Mouse (Mus musculus) v-Abl transformed pro-B cells (cell line): ENCODE results near the gene Hnrnpul2.

Experiments
- in situ Hi-C, 2 experiments: fragments of 400-800 bp; cut with MboI; formaldehyde crosslinking; loops; one replicate each; pipeline ENCODE4 v1.15.1; 2025; ENCODE audit not compliant: unreplicated experiment in 2 of 2

The Hnrnpul2 gene

DNA sequence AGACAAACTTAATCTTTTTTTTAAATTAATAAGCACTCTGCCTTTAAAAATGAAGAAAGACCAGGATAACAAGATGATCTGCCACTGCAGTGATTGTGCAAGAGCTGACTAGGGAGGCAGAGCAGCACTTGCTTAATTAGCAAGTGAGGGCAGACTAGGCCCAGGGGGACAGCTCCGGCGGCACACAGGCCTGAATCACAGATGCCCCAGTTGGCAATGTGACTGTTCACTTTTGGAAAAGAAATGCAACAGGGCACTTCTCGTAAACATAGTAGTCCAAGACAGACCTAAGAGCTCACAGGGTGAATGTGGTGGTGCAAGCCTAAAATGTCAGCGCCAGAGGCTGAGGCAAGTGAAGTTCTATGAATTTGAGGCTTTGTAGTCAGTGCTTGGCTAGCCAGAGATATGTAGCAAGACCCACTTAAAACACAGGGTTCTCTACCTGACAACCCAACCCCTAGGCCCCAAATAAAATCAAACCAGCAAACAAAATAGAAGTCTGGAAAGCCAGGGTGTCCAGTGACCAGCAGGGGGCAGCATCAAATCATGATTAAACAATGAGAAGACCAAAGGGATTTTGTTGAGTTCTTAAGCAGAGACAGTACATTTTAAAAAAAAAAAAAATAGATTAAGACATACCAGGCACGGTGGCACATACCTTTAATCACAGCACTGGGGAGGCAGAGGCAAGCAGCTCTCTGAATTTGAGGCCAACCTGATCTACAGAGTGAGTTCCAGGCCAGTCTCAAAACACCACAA, 24.7 kb downstream of the Hnrnpul2 start:
- in situ Hi-C loops, result loop anchor here (10.0 to 25.0 kb wide), 5 partner anchors 257 to 1343 kb away; partner anchors contain the start of genes Fads1 (in 1 of the 2), Scgb2a2 (in 1 of the 2) and Slc22a8 (in 1 of the 2)

- in situ Hi-C loops, result loop anchor here (10.0 to 25.0 kb wide), 5 partner anchors 261 to 1339 kb away; partner anchors contain the start of genes Fads1 (in 1 of the 2), Scgb2a2 (in 1 of the 2) and Slc22a8 (in 1 of the 2)
Observed at GRCm38 (mm10) chr19:8848356-8848755, 28.5 kb downstream of the Hnrnpul2 start.

DNA sequence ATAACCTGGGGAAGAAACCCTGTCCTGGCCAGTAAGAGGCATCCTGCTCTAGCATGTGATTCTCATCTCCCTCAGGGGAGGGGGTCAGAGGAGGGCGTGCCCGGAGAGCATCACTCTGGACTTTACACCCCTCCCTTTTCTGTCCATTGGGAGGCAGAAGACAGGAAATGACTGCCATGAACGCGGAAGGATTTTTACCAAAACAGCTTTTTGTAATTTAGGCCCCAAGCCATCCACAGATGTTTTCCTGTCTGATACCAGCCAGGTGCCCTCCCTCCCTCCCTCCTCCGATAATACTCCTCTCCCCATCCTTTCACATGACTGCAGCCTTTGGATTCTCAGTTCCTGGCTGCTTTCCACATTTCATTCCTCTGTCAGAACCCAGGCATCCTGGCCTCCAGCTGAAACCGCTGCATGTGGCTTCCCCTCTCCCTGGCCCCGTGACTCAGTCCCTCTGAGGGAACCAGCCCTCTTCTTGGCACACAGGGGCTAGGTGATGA, 30.6 kb downstream of the Hnrnpul2 start, which contains the start of gene Lrrn4cl:
TSS of gene Lrrn4cl (plus strand) at position 367 of the 500 bp plus-strand sequence.
- in situ Hi-C loops, result loop anchor here (10.0 to 25.0 kb wide), 3 partner anchors 112 to 994 kb away; partner anchors contain the start of genes Eef1g (in 1 of the 2), Scgb2a2 (in 1 of the 2) and Tut1 (in 1 of the 2)

- in situ Hi-C loops, result loop anchor here (10.0 to 25.0 kb wide), 3 partner anchors 111 to 993 kb away; partner anchors contain the start of genes Eef1g (in 1 of the 2), Scgb2a2 (in 1 of the 2) and Tut1 (in 1 of the 2)
Observed at GRCm38 (mm10) chr19:8851639-8852038, 31.8 kb downstream of the Hnrnpul2 start.

GRCm38 (mm10) chr19:8852236-8852928, 32.6 kb downstream of the Hnrnpul2 start:
- in situ Hi-C loops, result loop anchor here (10.0 to 25.0 kb wide), 3 partner anchors 110 to 992 kb away; partner anchors contain the start of genes Eef1g (in 1 of the 2), Scgb2a2 (in 1 of the 2) and Tut1 (in 1 of the 2)

- in situ Hi-C loops, result loop anchor here (10.0 to 25.0 kb wide), 3 partner anchors 109 to 992 kb away; partner anchors contain the start of genes Eef1g (in 1 of the 2), Scgb2a2 (in 1 of the 2) and Tut1 (in 1 of the 2)
Observed at GRCm38 (mm10) chr19:8853117-8853516, 33.3 kb downstream of the Hnrnpul2 start.

DNA sequence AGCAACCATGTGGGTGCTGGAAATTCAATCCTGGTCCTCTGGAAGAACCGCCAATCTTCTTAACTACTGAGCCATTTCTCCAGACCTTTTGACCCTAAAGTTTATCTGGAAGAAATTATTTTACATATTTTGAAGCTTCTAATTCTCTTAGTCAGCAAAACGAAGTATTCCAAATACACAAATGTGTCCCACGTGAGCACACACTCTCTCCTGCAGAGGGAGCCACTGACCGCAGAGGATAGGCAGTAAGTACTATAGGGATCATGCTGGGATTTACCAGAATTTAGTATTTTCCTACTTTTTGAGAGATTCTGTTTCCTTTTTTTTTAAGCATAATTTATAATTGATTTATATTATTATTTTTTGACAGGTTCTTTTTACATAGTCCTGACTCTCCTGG, 37.9 kb downstream of the Hnrnpul2 start:
- in situ Hi-C loops, result loop anchor here (5.0 to 25.0 kb wide), 5 partner anchors 105 to 987 kb away; partner anchors contain the start of genes Eef1g (in 1 of the 2), Scgb2a2 (in 1 of the 2) and Tut1 (in 1 of the 2)

- in situ Hi-C loops, result loop anchor here (5.0 to 25.0 kb wide), 5 partner anchors 103 to 986 kb away; partner anchors contain the start of genes Eef1g (in 1 of the 2), Scgb2a2 (in 1 of the 2) and Tut1 (in 1 of the 2)
Observed at GRCm38 (mm10) chr19:8859018-8859417, 39.2 kb downstream of the Hnrnpul2 start.

GRCm38 (mm10) chr19:8864265-8864664, 44.5 kb downstream of the Hnrnpul2 start:
- in situ Hi-C loops, result loop anchor here in 1 of 2 experiments (25.0 kb wide), 1 partner anchor 98 kb away; the partner anchor contains the start of genes Eef1g and Tut1

- in situ Hi-C loops, result loop anchor here in 1 of 2 experiments (25.0 kb wide), 1 partner anchor 92 kb away; the partner anchor contains the start of genes Eef1g and Tut1
Observed at GRCm38 (mm10) chr19:8870381-8870780, 50.6 kb downstream of the Hnrnpul2 start.

DNA sequence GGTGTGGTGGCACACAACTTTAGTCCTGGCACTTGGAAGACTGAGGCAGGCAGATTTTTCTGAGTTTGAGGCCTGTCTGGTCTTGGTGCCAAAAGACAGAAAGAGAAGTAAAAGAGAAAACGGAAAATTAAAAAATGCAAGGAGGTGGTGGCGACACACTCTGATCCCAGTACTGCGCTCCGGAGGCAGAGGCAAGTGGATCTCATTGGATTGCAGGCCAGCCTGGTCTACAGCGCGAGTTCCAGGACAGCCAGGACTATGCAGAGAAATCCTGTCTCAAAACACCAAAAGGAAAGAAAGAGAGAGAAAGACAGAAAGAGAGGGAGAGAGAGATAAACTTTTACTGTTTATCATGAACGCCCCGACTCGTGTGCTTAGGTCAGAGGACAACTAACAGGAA, 51.0 kb downstream of the Hnrnpul2 start:
- in situ Hi-C loops, result loop anchor here in 1 of 2 experiments (25.0 kb wide), 1 partner anchor 91 kb away; the partner anchor contains the start of genes Eef1g and Tut1

- in situ Hi-C loops, result loop anchor here in 1 of 2 experiments (25.0 kb wide), 1 partner anchor 91 kb away; the partner anchor contains the start of genes Eef1g and Tut1
Observed at GRCm38 (mm10) chr19:8871267-8872186, 51.7 kb downstream of the Hnrnpul2 start, which contains the start of gene Ubxn1. Gene Ubxn1 (plus strand): TSS chr19:8871496.

DNA sequence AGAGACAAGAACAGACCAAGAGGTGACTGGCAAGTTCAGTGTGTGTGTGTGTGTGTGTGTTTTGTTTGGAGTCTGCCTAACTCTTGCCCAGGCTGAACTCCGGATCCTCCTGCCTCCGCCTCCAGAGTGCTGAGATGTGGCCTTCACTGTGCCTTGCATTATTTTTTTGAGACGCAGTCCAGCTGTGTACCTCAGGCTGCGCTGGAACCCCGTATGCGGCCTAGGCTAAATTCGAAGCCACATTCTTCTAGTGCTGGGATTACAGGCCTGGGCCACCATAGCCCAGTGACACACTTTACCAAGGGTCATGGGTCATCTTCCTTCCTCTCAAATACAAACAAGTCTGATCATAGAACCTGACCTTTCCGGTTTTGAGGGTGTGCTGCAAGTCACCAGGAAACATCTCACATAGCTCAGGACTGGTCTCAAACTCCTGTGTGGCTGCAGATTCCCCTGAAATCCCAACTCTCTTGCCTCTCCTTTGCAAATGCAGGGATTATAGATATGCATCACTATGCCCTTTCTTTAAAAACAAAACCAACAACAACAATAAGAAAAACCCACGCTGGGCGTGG, 52.5 kb downstream of the Hnrnpul2 start:
- in situ Hi-C loops, result loop anchor here in 1 of 2 experiments (25.0 kb wide), 1 partner anchor 90 kb away; the partner anchor contains the start of genes Eef1g and Tut1

DNA sequence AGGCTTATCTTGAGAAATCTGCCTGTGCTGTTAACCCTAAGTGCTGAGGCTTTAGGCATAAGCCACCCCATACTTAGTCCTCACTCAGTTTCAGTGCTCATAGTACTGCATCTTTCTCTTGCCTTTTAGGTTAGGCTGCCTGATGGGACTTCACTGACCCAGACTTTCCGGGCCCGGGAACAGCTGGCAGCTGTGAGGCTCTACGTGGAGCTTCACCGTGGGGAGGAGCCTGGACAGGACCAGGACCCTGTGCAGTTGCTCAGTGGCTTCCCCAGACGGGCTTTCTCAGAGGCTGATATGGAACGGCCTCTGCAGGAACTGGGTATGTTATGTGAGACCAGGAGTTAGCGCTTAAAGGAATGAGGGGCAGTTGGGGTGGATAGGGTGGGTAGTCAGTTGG, 55.2 kb downstream of the Hnrnpul2 start:
- in situ Hi-C loops, result loop anchor here in 1 of 2 experiments (25.0 kb wide), 1 partner anchor 1388 kb away; the partner anchor contains the start of genes Atl3 and Rtn3

DNA sequence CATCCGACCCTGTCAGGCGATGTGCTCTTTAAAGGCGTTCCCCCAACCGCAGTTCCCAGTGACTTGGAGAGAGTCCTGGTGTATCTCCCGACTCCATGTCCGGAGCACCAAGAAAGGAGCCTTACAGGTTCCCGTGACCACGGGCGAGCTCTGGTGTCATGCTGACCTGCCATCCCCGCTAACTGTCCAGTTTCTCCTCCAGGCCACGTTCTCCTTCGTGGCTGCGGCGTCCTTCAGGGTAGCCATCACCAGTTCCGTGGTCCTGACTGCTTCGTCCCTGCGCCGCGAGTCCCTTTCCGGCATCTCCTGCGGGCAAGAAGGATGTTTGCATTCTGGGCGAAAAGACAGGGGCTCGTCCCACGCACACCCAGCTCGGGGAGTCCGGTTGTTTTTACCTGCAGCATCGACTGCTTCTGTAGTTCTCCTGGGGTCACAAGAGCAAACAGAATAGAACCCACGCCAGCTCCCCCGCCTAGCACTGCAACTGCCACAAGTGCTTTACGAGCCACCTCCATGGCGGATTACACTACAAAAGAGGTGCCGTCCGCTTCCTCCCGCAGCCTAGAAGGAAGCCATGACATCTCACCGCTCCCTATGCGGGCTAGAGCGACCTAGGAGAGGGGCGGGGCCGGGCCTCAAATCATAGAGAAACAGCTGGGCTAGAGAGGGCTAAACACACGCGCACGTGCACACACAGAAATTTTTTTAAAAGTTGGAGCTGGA, 60.7 kb downstream of the Hnrnpul2 start, which contains the start of gene Uqcc3:
TSS of gene Uqcc3 (minus strand) at position 613 of the 723 bp plus-strand sequence.
- in situ Hi-C loops, result loop anchor here in 1 of 2 experiments (5.0 to 25.0 kb wide), 2 partner anchors 82 to 1393 kb away; partner anchors contain the start of genes Atl3 and Rtn3

GRCm38 (mm10) chr19:8881034-8881392, 61.2 kb downstream of the Hnrnpul2 start:
- in situ Hi-C loops, result loop anchor here in 1 of 2 experiments (5.0 to 25.0 kb wide), 2 partner anchors 81 to 1394 kb away; partner anchors contain the start of genes Atl3 and Rtn3

- in situ Hi-C loops, result loop anchor here in 1 of 2 experiments (5.0 to 25.0 kb wide), 2 partner anchors 79 to 1396 kb away; partner anchors contain the start of genes Atl3 and Rtn3
Observed at GRCm38 (mm10) chr19:8883616-8884015, 63.8 kb downstream of the Hnrnpul2 start, which contains the start of the genes Lbhd1 and Gm49403. Gene Lbhd1 (plus strand): TSS chr19:8883732. Gene Gm49403 (plus strand): TSS chr19:8883930.
